Mouse (Mus musculus) myocyte (in vitro differentiated cells): Measurements from ENCODE around the gene Rbm17. TPM values are rescaled to one million over a fixed set of nuclear protein-coding genes. Genes with fewer than 3 reads are reported as not detected.
A peak's percentile ranks its signal among the peaks of the same experiment; 100 is the strongest.

Source experiments
- H3K27me3 ChIP-seq: one replicate; pipeline ENCODE4 v1.6.1; 2011; ENCODE audit not compliant: control insufficient read depth, insufficient read depth, insufficient read length
- H3K36me3 ChIP-seq: one replicate; pipeline ENCODE4 v1.6.1; 2011; ENCODE audit not compliant: control insufficient read depth, insufficient read depth
- H3K4me2 ChIP-seq: one replicate; pipeline ENCODE4 v1.6.1; 2011; ENCODE audit warnings: low read depth, control low read depth
- H3K4me3 ChIP-seq: one replicate; pipeline ENCODE4 v1.5.1; 2011; ENCODE audit warnings: mild to moderate bottlenecking, control low read depth, moderate library complexity
- H3K79me2 ChIP-seq: one replicate; pipeline ENCODE4 v1.6.1; 2011; ENCODE audit not compliant: control insufficient read depth, insufficient read depth
- H3ac ChIP-seq: one replicate; pipeline ENCODE4 v1.6.1; 2011; ENCODE audit not compliant: control insufficient read depth, insufficient read length
- CEBPB ChIP-seq: IDR thresholded peaks from 2 replicates; pipeline ENCODE4 v1.6.1; 2011; ENCODE audit warnings: mild to moderate bottlenecking, moderate library complexity; ENCODE audit not compliant: poor library complexity, insufficient read depth, severe bottlenecking
- E2F4 ChIP-seq: IDR thresholded peaks from one replicate; pipeline ENCODE4 v1.6.1; 2011; ENCODE audit warnings: mild to moderate bottlenecking, control low read depth, moderate library complexity; ENCODE audit not compliant: insufficient read depth
- MAX ChIP-seq: IDR thresholded peaks from one replicate; pipeline ENCODE4 v1.6.1; 2011; ENCODE audit warnings: low read depth, mild to moderate bottlenecking, control low read depth
- MYOD1 ChIP-seq, 3 experiments: IDR thresholded peaks; one replicate each; pipeline ENCODE4 v1.6.1; 2011; ENCODE audit warnings: control low read depth in 2 of 3, low read depth in 2 of 3, mild to moderate bottlenecking in 2 of 3, moderate library complexity in 1 of 3; ENCODE audit not compliant: insufficient read length in 2 of 3, control insufficient read depth in 1 of 3
- MYOG ChIP-seq, 3 experiments: IDR thresholded peaks; one replicate each; pipeline ENCODE4 v1.6.1; 2011; ENCODE audit warnings: control low read depth in 2 of 3, low read depth in 2 of 3, mild to moderate bottlenecking in 2 of 3; ENCODE audit not compliant: insufficient read length in 2 of 3, control insufficient read depth in 1 of 3, insufficient read depth in 1 of 3
- POLR2A ChIP-seq: IDR thresholded peaks from one replicate; pipeline ENCODE4 v1.6.1; 2011; ENCODE audit warnings: low read depth, mild to moderate bottlenecking, control low read depth, moderate library complexity; ENCODE audit not compliant: insufficient read length
- POLR2AphosphoS2 ChIP-seq: IDR thresholded peaks from one replicate; pipeline ENCODE4 v1.6.1; 2011; ENCODE audit warnings: low read depth, control low read depth; ENCODE audit not compliant: insufficient read length
- REST ChIP-seq: IDR thresholded peaks from one replicate; pipeline ENCODE4 v1.6.1; 2011; ENCODE audit warnings: mild to moderate bottlenecking, control low read depth, moderate library complexity; ENCODE audit not compliant: insufficient read depth, insufficient read length
- SRF ChIP-seq: IDR thresholded peaks from one replicate; pipeline ENCODE4 v1.6.1; 2011; ENCODE audit warnings: low read depth; ENCODE audit not compliant: control insufficient read depth, insufficient read length
- TCF12 ChIP-seq: IDR thresholded peaks from one replicate; pipeline ENCODE4 v1.6.1; 2011; ENCODE audit warnings: mild to moderate bottlenecking, control low read depth; ENCODE audit not compliant: poor library complexity, insufficient read depth, severe bottlenecking
- TCF3 ChIP-seq: IDR thresholded peaks from one replicate; pipeline ENCODE4 v1.6.1; 2011; ENCODE audit warnings: low read depth, control low read depth; ENCODE audit not compliant: insufficient read length
- USF1 ChIP-seq: IDR thresholded peaks from one replicate; pipeline ENCODE4 v1.6.1; 2011; ENCODE audit warnings: low read depth, mild to moderate bottlenecking, control low read depth, moderate library complexity
- polyA plus RNA-seq: library from polyadenylated mRNA; unstranded; fragments of >200 nt; fragmentation: generic; extraction: Trizol; gene quantifications from one replicate; pipeline ENCODE4 v1.2.1, GENCODE M21; 2012; ENCODE audit warnings: missing spikeins

Rbm17 gene
- polyA plus RNA-seq, 1 experiment = 86.4 TPM

DNA sequence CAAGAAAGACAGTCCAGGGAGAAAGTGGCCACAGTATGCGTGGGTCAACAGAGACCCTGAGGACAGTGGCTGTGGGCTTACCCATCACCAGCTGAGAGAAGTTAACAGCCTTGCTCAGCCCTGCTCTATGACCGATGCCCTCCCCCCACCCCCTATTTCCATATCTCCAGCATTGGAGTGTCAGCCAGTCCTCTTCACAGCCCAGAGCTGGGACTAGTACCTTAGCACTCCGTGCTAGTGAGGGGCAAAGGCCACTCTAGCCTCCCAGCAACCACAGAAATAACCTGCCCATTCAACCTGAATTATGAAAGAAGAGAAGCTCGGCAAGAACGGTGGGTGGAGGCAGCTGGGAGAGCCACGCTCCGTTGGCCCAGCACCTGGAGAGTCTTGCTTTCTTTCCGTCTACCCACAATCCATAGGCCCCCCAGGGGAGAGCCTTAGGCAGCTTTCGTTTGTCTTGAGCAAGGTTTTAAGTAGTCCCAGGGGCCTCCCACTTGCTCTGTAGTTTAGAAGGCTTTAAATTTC is 51.6 kb downstream of the Rbm17 start:
- Histone ChIP-seq H3K4me3 (peak overlapping the region; percentile 30), H3K36me3 (no peaks in the 10 kb centered on the region), H3K4me2 (peak overlapping the region; percentile 100), H3K79me2 (no peaks in the 10 kb centered on the region), H3K27me3 (no peaks in the 10 kb centered on the region), H3ac (no peak overlapping the region)
- TF ChIP-seq REST (no peak), MYOD1 (IDR thresholded peaks at IDR 0.05; ENCODE audit: control insufficient read depth in 1 of 3, insufficient read length in 2 of 3, low read depth in 2 of 3) (no peak), TCF3 (no peak), MAX (no peak), USF1 (no peak), CEBPB (no peak), SRF (no peak), TCF12 (no peak), E2F4 (no peak), MYOG (IDR thresholded peaks at IDR 0.05; ENCODE audit: control insufficient read depth in 1 of 3, insufficient read depth in 1 of 3, insufficient read length in 2 of 3, low read depth in 2 of 3) (no peak), POLR2AphosphoS2 (no peak), POLR2A (no peak)

DNA sequence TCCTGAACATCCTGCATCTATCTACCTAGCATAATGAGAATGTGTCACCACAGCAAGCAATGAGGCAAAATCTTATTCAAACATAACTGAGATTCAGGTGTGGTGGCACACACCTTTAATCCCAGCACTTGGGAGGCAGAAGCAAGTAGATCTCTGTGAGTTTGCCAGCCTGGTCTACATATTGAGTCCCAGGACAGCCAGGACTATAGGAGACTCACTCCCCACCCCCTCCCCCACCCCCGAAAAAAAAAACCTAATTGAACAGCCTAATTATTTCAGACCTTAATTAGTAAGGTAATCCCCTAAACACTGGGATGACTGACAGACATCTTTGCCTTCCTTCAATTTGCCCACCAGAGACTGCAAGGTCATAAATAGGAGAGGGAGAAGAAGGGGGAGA is 52.2 kb downstream of the Rbm17 start:
- TF ChIP-seq SRF = no peak
- TF ChIP-seq TCF3 = no peak
- no peak for TF ChIP-seq REST
- no peak for TF ChIP-seq MYOD1 (IDR thresholded peaks at IDR 0.05; ENCODE audit: control insufficient read depth in 1 of 3, insufficient read length in 2 of 3, low read depth in 2 of 3)
- no peak for TF ChIP-seq USF1
- TF ChIP-seq MYOG (IDR thresholded peaks at IDR 0.05; ENCODE audit: control insufficient read depth in 1 of 3, insufficient read depth in 1 of 3, insufficient read length in 2 of 3, low read depth in 2 of 3) = no peak
- TF ChIP-seq E2F4 = no peak
- no peak for TF ChIP-seq POLR2A
- TF ChIP-seq TCF12 = no peak
- TF ChIP-seq CEBPB = no peak
- TF ChIP-seq POLR2AphosphoS2 = no peak
- TF ChIP-seq MAX = no peak
- H3K27me3 ChIP-seq = no peaks in the 10 kb centered on the region
- H3K36me3 ChIP-seq = no peaks in the 10 kb centered on the region
- H3K79me2 ChIP-seq = no peaks in the 10 kb centered on the region
- H3K4me3 ChIP-seq = no peak overlapping the region
- H3K4me2 ChIP-seq = no peak overlapping the region
- H3ac ChIP-seq = no peak overlapping the region

DNA sequence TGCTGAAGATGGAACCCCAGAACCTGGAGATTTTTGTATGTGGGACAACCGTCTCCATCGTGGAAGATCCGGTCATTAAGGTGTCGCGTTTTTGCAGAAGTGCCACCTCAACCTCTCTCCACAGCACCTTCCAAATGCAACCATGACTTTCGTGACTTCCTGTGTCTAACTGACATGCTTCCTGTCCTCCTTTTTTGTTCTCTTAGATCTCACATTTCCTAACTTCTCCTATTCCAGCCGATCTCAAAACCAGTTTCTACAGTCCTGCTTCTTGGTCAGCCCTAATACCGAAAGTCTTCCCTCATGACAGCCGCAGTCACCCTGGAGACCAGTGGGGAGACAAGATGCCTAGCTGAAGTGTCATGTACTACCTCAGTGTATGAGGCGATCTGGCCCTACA is 55.4 kb downstream of the Rbm17 start:
- H3K79me2 ChIP-seq = no peaks in the 10 kb centered on the region
- no peaks in the 10 kb centered on the region for H3K36me3 ChIP-seq
- no peak overlapping the region for H3K4me3 ChIP-seq
- no peak overlapping the region for H3ac ChIP-seq
- H3K4me2 ChIP-seq = no peak overlapping the region
- TF ChIP-seq E2F4 (no peak), CEBPB (no peak), SRF (no peak), TCF3 (no peak), MYOD1 (IDR thresholded peaks at IDR 0.05; ENCODE audit: control insufficient read depth in 1 of 3, insufficient read length in 2 of 3, low read depth in 2 of 3) (no peak), MYOG (IDR thresholded peaks at IDR 0.05; ENCODE audit: control insufficient read depth in 1 of 3, insufficient read depth in 1 of 3, insufficient read length in 2 of 3, low read depth in 2 of 3) (no peak), POLR2AphosphoS2 (no peak), USF1 (no peak), REST (no peak)
- H3K27me3 ChIP-seq = no peaks in the 10 kb centered on the region

DNA sequence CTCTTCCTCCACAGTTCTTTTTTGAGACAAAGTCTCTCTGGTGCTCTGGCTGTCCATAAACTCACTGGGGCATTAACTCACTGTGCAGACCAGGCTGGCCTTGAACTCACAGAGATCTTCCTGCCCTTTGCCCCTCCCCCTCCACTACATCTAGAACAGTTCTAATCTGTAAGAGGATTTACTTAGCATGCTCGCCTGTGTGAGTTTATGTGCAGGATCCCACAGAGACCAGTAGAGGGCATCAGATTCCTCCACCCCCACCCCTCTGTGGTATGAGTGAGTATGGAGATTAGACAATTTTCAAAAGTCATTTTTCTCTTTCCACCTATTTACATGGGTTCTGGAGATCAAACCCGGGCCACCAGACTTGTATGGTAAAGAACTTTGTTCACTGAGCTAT is 56.3 kb downstream of the Rbm17 start:
- no peak overlapping the region for H3K4me2 ChIP-seq
- TF ChIP-seq POLR2A = no peak
- no peak for TF ChIP-seq MYOG (IDR thresholded peaks at IDR 0.05; ENCODE audit: control insufficient read depth in 1 of 3, insufficient read depth in 1 of 3, insufficient read length in 2 of 3, low read depth in 2 of 3)
- TF ChIP-seq CEBPB = no peak
- no peak for TF ChIP-seq POLR2AphosphoS2
- TF ChIP-seq MAX = no peak
- no peak for TF ChIP-seq USF1
- TF ChIP-seq MYOD1 (IDR thresholded peaks at IDR 0.05; ENCODE audit: control insufficient read depth in 1 of 3, insufficient read length in 2 of 3, low read depth in 2 of 3) = no peak
- no peak for TF ChIP-seq REST
- no peak for TF ChIP-seq TCF3
- TF ChIP-seq E2F4 = no peak
- TF ChIP-seq SRF = no peak
- no peak for TF ChIP-seq TCF12
- H3K79me2 ChIP-seq = no peaks in the 10 kb centered on the region
- H3K36me3 ChIP-seq = no peaks in the 10 kb centered on the region
- no peak overlapping the region for H3ac ChIP-seq
- H3K4me3 ChIP-seq = no peak overlapping the region
- no peaks in the 10 kb centered on the region for H3K27me3 ChIP-seq

DNA sequence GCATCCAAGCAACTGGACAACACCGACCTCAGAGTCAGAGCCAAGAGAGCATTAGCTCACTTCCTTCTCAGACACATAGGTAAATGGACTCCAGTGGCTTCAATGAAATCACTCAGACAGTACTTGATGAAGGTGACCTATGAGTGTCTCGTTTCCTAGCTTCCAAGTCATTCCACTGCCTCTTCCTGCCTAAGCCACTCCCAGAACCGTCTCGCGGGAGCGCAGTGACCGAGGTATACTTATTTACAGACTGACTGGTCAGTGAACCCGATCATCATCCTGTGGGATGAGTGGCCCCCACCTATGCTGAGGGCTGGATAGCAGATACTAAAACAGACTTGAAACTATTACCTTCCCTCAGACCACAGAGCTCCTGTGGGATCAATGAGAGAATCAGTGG is 57.9 kb downstream of the Rbm17 start:
- no peak overlapping the region for H3K4me3 ChIP-seq
- H3K79me2 ChIP-seq = no peaks in the 10 kb centered on the region
- no peaks in the 10 kb centered on the region for H3K27me3 ChIP-seq
- H3K36me3 ChIP-seq = no peaks in the 10 kb centered on the region
- no peak for TF ChIP-seq USF1
- TF ChIP-seq TCF3 = no peak
- no peak for TF ChIP-seq MYOD1 (IDR thresholded peaks at IDR 0.05; ENCODE audit: control insufficient read depth in 1 of 3, insufficient read length in 2 of 3, low read depth in 2 of 3)
- no peak for TF ChIP-seq TCF12
- TF ChIP-seq POLR2A = no peak
- TF ChIP-seq CEBPB = no peak
- TF ChIP-seq REST = no peak
- TF ChIP-seq SRF = no peak
- no peak for TF ChIP-seq E2F4
- no peak overlapping the region for H3K4me2 ChIP-seq
- no peak overlapping the region for H3ac ChIP-seq
